Mouse (Mus musculus) monocyte, adult 5-6 weeks (primary cell): ENCODE results near the gene Dcst2. TPM values are rescaled to one million over a fixed set of nuclear protein-coding genes. Genes with fewer than 3 reads are reported as not detected.

Experiments
- ATAC-seq: fragments of 153-309, 156-312 bp; replicated peaks from 2 replicates; pipeline ENCODE4 v1.8.0; 2017; ENCODE audit warnings: mild to moderate bottlenecking; ENCODE audit not compliant: low TSS enrichment, insufficient number of reproducible peaks, severe bottlenecking, poor library complexity, low FRiP score
- total RNA-seq: library from RNA; stranded (forward); fragments of 200-1000, 200-491, 200-594 nt; gene quantifications from 3 replicates; pipeline ENCODE4 v1.2.3, GENCODE M21; 2017

The Dcst2 gene
- total RNA-seq, 1 experiment from 2014 or later: not detected

DNA sequence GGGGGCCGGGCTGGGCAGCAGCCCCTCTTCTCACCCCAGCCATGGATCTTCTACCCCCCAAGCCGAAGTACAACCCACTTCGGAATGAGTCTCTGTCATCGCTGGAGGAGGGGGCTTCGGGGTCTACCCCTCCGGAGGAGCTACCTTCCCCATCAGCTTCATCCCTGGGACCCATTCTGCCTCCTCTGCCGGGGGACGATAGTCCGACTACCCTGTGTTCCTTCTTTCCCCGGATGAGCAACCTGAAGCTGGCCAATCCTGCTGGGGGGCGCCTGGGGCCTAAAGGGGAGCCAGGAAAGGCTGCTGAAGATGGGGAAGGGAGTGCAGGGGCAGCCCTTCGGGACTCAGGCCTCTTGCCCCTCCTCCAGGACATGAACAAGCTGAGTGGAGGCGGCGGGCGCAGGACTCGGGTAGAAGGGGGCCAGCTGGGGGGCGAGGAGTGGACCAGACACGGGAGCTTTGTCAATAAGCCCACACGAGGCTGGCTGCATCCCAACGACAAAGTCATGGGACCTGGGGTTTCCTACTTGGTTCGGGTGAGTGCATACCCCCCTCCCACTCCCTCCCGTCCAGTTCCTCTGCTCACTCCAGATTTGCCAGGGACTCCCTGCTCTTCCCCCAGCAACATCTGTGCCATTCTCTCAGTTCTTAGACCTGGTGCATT, 60.2 kb downstream of the Dcst2 start:
- ATAC-seq: no peak

DNA sequence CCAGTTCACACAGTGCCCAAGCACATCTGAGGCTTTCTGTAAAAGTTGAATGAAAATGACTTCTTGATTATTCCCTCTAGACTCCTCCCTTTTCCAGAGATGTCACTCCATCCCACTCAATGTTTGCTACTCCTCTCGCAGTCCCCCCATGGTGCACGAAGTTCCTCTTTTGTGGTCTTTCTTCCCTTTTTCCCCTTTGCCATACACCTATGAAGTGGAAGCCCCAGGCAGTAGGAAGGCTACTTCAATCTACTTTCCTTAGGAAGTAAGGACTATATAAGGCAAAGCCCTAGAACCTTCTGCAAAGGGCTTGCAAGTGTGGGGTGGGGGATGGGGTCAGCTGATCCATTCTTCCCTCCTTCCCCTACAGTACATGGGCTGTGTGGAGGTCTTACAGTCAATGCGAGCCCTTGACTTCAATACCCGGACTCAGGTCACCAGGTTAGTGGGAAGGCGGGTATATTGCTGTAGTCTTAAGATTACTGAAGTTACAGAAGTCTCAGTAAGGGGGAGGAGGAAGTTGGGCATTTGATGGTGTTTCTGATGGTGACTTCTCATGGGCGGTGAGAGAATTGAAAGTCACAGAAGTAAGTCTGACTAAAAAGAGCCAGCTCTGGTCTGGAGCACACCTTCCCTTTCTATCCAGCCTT, 60.9 kb downstream of the Dcst2 start:
- ATAC-seq: no peak

- ATAC-seq: no peak
These were observed 62.8 kb downstream of the Dcst2 start for GRCm38 (mm10) chr3:89424416-89425140.

DNA sequence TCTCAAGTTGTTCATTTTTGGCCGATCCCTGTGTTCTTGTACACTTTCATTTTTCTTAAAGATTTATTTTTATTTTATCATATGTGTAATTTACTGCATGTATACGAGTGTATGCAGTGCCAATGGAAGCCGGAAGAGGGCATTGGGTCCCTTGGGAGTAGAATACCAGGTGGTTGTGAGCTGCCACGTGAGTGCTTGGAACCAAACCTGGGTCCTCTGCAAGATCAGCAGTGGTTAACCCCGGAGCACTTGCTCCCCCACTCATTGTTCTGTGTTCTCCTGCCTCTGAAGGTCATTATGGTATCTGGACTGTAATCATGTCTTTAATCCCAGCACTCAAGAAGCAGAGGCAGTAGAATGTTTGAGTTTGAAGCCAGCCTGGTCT, 63.4 kb downstream of the Dcst2 start:
- ATAC-seq: no peak

DNA sequence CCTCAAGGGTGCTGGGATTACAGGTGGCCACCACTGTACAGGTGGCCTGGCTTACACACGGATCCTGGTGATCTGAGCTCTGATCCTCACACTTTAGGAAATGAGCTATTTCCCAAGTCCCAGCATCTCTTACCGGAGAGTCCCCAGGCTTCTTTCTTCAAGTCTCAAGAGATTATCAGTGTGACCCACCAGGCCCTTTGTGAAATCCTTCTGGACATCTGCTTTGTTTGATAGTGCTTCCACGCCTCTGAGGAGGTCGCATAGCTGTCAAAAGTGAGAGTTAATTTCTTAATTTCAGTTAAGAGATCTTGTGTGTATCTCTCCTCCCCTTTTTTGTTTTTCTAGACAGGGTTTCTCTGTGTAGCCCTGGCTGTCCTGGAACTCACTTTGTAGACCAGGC, 64.1 kb downstream of the Dcst2 start:
- no peak for ATAC-seq

Other genes with a start within 250 kb of the Dcst2 start
- gene Pklr, start 225.8 kb upstream of the Dcst2 start, total RNA-seq: not detected in 3 replicates
- gene Hcn3, start 201.8 kb upstream of the Dcst2 start, total RNA-seq: not detected in 3 replicates
- gene Clk2, start 197.2 kb upstream of the Dcst2 start, total RNA-seq: 81.2 to 140 TPM (median 118 TPM) in 3 replicates
- gene Scamp3, start 184.5 kb upstream of the Dcst2 start, total RNA-seq: 23.2 to 55.0 TPM (median 23.6 TPM) in 3 replicates
- gene Fam189b, start 178.8 kb upstream of the Dcst2 start, total RNA-seq: 4.9 to 45.4 TPM (median 15.8 TPM) in 3 replicates
- 71.9 to 84.9 TPM (median 81.9 TPM) in 3 replicates for gene Gba, start 159.0 kb upstream of the Dcst2 start, total RNA-seq
- gene Thbs3, start 146.8 kb upstream of the Dcst2 start, total RNA-seq: 0.95 to 2.3 TPM (median 1.8 TPM) in 3 replicates
- 42.5 to 61.0 TPM (median 58.7 TPM) in 3 replicates for gene Mtx1, start 134.9 kb upstream of the Dcst2 start, total RNA-seq
- gene Muc1, start 132.9 kb upstream of the Dcst2 start, total RNA-seq: 0.85 to 2.2 TPM (median 0.86 TPM) in 3 replicates
- gene Krtcap2, start 116.0 kb upstream of the Dcst2 start, total RNA-seq: 53.3 to 77.9 TPM (median 61.9 TPM) in 3 replicates
- 0.53 to 2.3 TPM in 2 of 3 replicates, not detected in the other for gene Trim46, start 115.7 kb upstream of the Dcst2 start, total RNA-seq
- 67.3 to 102 TPM (median 83.1 TPM) in 3 replicates for gene Dpm3, start 102.6 kb upstream of the Dcst2 start, total RNA-seq
- gene Slc50a1, start 91.4 kb upstream of the Dcst2 start, total RNA-seq: 58.3 to 94.6 TPM (median 67.9 TPM) in 3 replicates
- gene Efna1, start 80.8 kb upstream of the Dcst2 start, total RNA-seq: 0.38 to 0.39 TPM in 2 of 3 replicates, not detected in the other
- not detected in 3 replicates for gene Efna3, start 39.0 kb upstream of the Dcst2 start, total RNA-seq
- gene Efna4, start 23.9 kb upstream of the Dcst2 start, total RNA-seq: not detected in 3 replicates
- gene Adam15, start 12.0 kb upstream of the Dcst2 start, total RNA-seq: 23.1 to 49.7 TPM (median 33.0 TPM) in 3 replicates
- not detected in 3 replicates for gene Dcst1, start 3.3 kb downstream of the Dcst2 start, total RNA-seq
- 49.4 to 76.6 TPM (median 51.2 TPM) in 3 replicates for gene Zbtb7b, start 32.8 kb downstream of the Dcst2 start, total RNA-seq
- 1.4 TPM in 1 of 3 replicates, not detected in the others for gene Lenep, start 40.8 kb downstream of the Dcst2 start, total RNA-seq
- gene Flad1, start 49.9 kb downstream of the Dcst2 start, total RNA-seq: 16.5 to 22.8 TPM (median 22.4 TPM) in 3 replicates
- gene Cks1b, start 56.4 kb downstream of the Dcst2 start, total RNA-seq: 7.5 to 10.2 TPM (median 8.1 TPM) in 3 replicates
- 48.9 to 65.4 TPM (median 58.4 TPM) in 3 replicates for gene Shc1, start 56.5 kb downstream of the Dcst2 start, total RNA-seq
- gene Pygo2, start 68.2 kb downstream of the Dcst2 start, total RNA-seq: 11.0 to 18.5 TPM (median 17.6 TPM) in 3 replicates
- gene Pbxip1, start 74.7 kb downstream of the Dcst2 start, total RNA-seq: 149 to 190 TPM (median 158 TPM) in 3 replicates
- gene Pmvk, start 92.6 kb downstream of the Dcst2 start, total RNA-seq: 18.0 to 23.5 TPM (median 21.0 TPM) in 3 replicates
- gene Kcnn3, start 158.2 kb downstream of the Dcst2 start, total RNA-seq: not detected in 3 replicates